Mouse (Mus musculus) left cerebral cortex, postnatal 25 days (tissue): ENCODE measurements around the gene Pde10a. TPM values are rescaled to one million over a fixed set of nuclear protein-coding genes. Genes with fewer than 3 reads are reported as not detected.

Experiments
- DNase-seq, 2 experiments: peaks; one replicate each; pipeline ENCODE4 v3.0.0; 2022; ENCODE audit warnings: low spot score in 2 of 2, mixed read lengths in 1 of 2
- intact Hi-C: fragments of 180-260 bp; cut with DNase I; formaldehyde crosslinking; loops from one replicate; pipeline ENCODE4 v1.15.1; 2025
- total RNA-seq, 2 experiments: library from RNA; stranded (reverse); gene quantifications; 2 replicates each; pipeline ENCODE4 v1.2.3; 2021

Pde10a gene
- total RNA-seq, 2 experiments from 2014 or later = 64.8 to 174 TPM

GRCm38 (mm10) chr17:8897749-8898148, 372.6 kb downstream of the Pde10a start:
- intact Hi-C loops = no loop called here
- DNase-seq = no peak

- intact Hi-C loops = no loop called here
Measured at GRCm38 (mm10) chr17:8898221-8898620, 373.0 kb downstream of the Pde10a start.

GRCm38 (mm10) chr17:8899212-8899611, 374.0 kb downstream of the Pde10a start:
- intact Hi-C loops = no loop called here
- DNase-seq = no peak

More at GRCm38 (mm10) chr17:8898221-8898620, 373.0 kb downstream of the Pde10a start:
- no peak for DNase-seq

GRCm38 (mm10) chr17:8903555-8904283, 378.5 kb downstream of the Pde10a start:
- intact Hi-C loops = no loop called here
- DNase-seq = no peak

GRCm38 (mm10) chr17:8910571-8910970, 385.4 kb downstream of the Pde10a start:
- intact Hi-C loops = no loop called here
- DNase-seq = no peak

- intact Hi-C loops = no loop called here
- DNase-seq = no peak
Measured at GRCm38 (mm10) chr17:8912933-8913332, 387.8 kb downstream of the Pde10a start.

- no peak for DNase-seq
- intact Hi-C loops = no loop called here
Measured at GRCm38 (mm10) chr17:8915693-8916092, 390.5 kb downstream of the Pde10a start.

GRCm38 (mm10) chr17:8923074-8923473, 397.9 kb downstream of the Pde10a start:
- no peak for DNase-seq
- intact Hi-C loops = no loop called here

GRCm38 (mm10) chr17:8923727-8924126, 398.6 kb downstream of the Pde10a start:
- no peak for DNase-seq
- intact Hi-C loops = no loop called here

GRCm38 (mm10) chr17:8925819-8926383, 400.7 kb downstream of the Pde10a start:
- DNase-seq = peak in 1 of 2 experiments; percentile 53
- intact Hi-C loops = no loop called here

- intact Hi-C loops = no loop called here
- no peak for DNase-seq
Measured at GRCm38 (mm10) chr17:8928560-8928959, 403.4 kb downstream of the Pde10a start.

- intact Hi-C loops = loop anchor here (10.0 kb wide), 2 partner anchors 185 to 465 kb away; no protein-coding TSS in a partner anchor
- DNase-seq = no peak
Measured at GRCm38 (mm10) chr17:8929636-8930035, 404.5 kb downstream of the Pde10a start.

GRCm38 (mm10) chr17:8935604-8936003, 410.4 kb downstream of the Pde10a start:
- intact Hi-C loops = loop anchor here (1.0 to 10.0 kb wide), 5 partner anchors 128 to 471 kb away; no protein-coding TSS in a partner anchor
- peak in 1 of 2 experiments; percentile 22 for DNase-seq

- peak; percentile 59 to 66 for DNase-seq
- intact Hi-C loops = loop anchor here (1.0 to 10.0 kb wide), 4 partner anchors 129 to 472 kb away; no protein-coding TSS in a partner anchor
Measured at GRCm38 (mm10) chr17:8936603-8937002, 411.4 kb downstream of the Pde10a start.

- no peak for DNase-seq
- intact Hi-C loops = no loop called here
Measured at GRCm38 (mm10) chr17:8951588-8951987, 426.4 kb downstream of the Pde10a start.

- no peak for DNase-seq
- intact Hi-C loops = no loop called here
Measured at GRCm38 (mm10) chr17:8952951-8953350, 427.8 kb downstream of the Pde10a start.

GRCm38 (mm10) chr17:8958125-8958524, 433.0 kb downstream of the Pde10a start:
- intact Hi-C loops = no loop called here

GRCm38 (mm10) chr17:8960386-8960785, 435.2 kb downstream of the Pde10a start:
- intact Hi-C loops = no loop called here

More at GRCm38 (mm10) chr17:8958125-8958524, 433.0 kb downstream of the Pde10a start:
- DNase-seq = no peak

GRCm38 (mm10) chr17:8961097-8961496, 435.9 kb downstream of the Pde10a start:
- intact Hi-C loops = no loop called here
- no peak for DNase-seq

More at GRCm38 (mm10) chr17:8960386-8960785, 435.2 kb downstream of the Pde10a start:
- DNase-seq = no peak

GRCm38 (mm10) chr17:8961644-8962043, 436.5 kb downstream of the Pde10a start:
- intact Hi-C loops = no loop called here

GRCm38 (mm10) chr17:8965177-8965576, 440.0 kb downstream of the Pde10a start:
- no peak for DNase-seq
- intact Hi-C loops = no loop called here

More at GRCm38 (mm10) chr17:8961644-8962043, 436.5 kb downstream of the Pde10a start:
- no peak for DNase-seq
